Mouse (Mus musculus) neural tube, embryonic 11.5 days (tissue): ENCODE results near the gene Lpin2. TPM values are rescaled to one million over a fixed set of nuclear protein-coding genes. Genes with fewer than 3 reads are reported as not detected.

Experiments
- ATAC-seq: fragments of 200-750 bp; cut with Nextera tagmentation; 2 replicates; pipeline ENCODE4 v1.8.0; 2017; ENCODE audit warnings: moderate number of reproducible peaks, mild to moderate bottlenecking, moderate TSS enrichment, moderate library complexity; ENCODE audit not compliant: insufficient read depth, low FRiP score, low TSS enrichment
- DNase-seq: peaks from one replicate; pipeline ENCODE4 v3.0.0-alpha.2; 2015; ENCODE audit warnings: low spot score
- H3K27ac ChIP-seq: fragments of 300-500 bp; sonication (generic); 2 replicates; pipeline ENCODE4 v1.5.1; 2014; ENCODE audit warnings: low read depth, mild to moderate bottlenecking, low read length
- H3K27me3 ChIP-seq: fragments of 300-500 bp; sonication (generic); 2 replicates; pipeline ENCODE4 v1.6.1; 2014; ENCODE audit warnings: mild to moderate bottlenecking, low read length, mixed read lengths; ENCODE audit not compliant: control insufficient read depth, insufficient read depth
- H3K36me3 ChIP-seq: fragments of 300-500 bp; sonication (generic); 2 replicates; pipeline ENCODE4 v1.6.1; 2014; ENCODE audit warnings: mild to moderate bottlenecking, low read length, moderate library complexity, mixed read lengths; ENCODE audit not compliant: control insufficient read depth, insufficient read depth
- H3K4me1 ChIP-seq: fragments of 300-500 bp; sonication (generic); 2 replicates; pipeline ENCODE4 v1.6.1; 2014; ENCODE audit warnings: low read length, mixed read lengths; ENCODE audit not compliant: control insufficient read depth, insufficient read depth
- H3K4me2 ChIP-seq: fragments of 300-500 bp; sonication (generic); 2 replicates; pipeline ENCODE4 v1.6.1; 2014; ENCODE audit warnings: low read depth, mild to moderate bottlenecking, moderate library complexity
- H3K4me3 ChIP-seq: fragments of 300-500 bp; sonication (generic); 2 replicates; pipeline ENCODE4 v1.5.1; 2014; ENCODE audit warnings: low read depth, low read length
- H3K9ac ChIP-seq: fragments of 300-500 bp; sonication (generic); 2 replicates; pipeline ENCODE4 v1.6.1; 2014; ENCODE audit warnings: mild to moderate bottlenecking, low read length
- H3K9me3 ChIP-seq: fragments of 300-500 bp; sonication (generic); 2 replicates; pipeline ENCODE4 v1.6.1; 2016; ENCODE audit warnings: low read length; ENCODE audit not compliant: control insufficient read depth
- WGBS: fragments of 180-500 bp; shearing (Covaris S2); extraction: QIAGEN DNeasy Blood & Tissue Kit; methylation state at CpG from one replicate; pipeline ENCODE4 v1.1.7; 2014; 5-methylcytosine and 5-hydroxymethylcytosine counted together
- polyA plus RNA-seq: library from polyadenylated mRNA; unstranded; fragments of >200 nt; fragmentation: Nextera tagmentation; extraction: Ambion mirVana; gene quantifications from 2 replicates; pipeline ENCODE4 v1.2.1, GENCODE M21; 2014

The Lpin2 gene
- polyA plus RNA-seq, 1 experiment from 2014 or later = 37.4 TPM

DNA sequence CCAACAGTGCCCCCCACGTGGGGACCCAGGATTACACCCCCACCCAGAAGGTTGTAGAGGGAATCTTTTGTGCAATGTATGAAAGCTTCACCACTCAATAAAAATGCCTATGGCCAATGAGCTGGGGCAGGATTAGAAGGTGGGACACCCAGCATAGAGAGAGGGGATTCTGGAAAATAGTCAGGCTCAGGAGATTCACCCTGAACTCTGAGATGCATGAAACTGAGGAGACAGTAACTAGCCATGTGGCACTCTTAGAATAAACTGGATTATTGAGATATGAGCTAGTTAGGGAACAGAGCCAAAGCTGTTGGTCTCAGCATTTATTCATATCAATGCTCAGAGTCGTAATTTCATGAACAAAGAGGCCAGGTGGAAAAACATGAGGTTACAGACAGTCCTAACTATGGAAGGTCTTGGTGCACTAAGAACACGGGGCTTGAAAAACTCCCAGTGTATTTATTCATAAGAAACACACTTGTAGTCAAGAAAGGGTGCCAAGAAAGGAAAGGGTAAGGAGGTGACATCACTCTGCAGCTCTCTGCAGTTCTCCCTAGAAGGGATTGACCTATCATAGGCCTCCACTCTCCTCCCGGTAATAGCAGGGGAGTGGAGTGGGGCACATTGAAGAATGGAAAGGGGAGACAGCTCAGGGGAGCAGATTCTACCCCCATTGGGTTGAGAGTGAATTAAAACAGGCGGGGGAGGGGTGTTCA lies 83.1 kb downstream of the Lpin2 start:
- no peak overlapping the region for H3K4me3 ChIP-seq
- H3K4me2 ChIP-seq = no peak overlapping the region
- H3K4me1 ChIP-seq = no peaks in the 10 kb centered on the region
- 85% methylated on average over 5 of the region's 5 CpGs for WGBS
- no peak for DNase-seq
- no peaks in the 10 kb centered on the region for H3K27me3 ChIP-seq
- no peak overlapping the region for H3K27ac ChIP-seq
- H3K9ac ChIP-seq = no peak overlapping the region
- no peak for ATAC-seq
- H3K9me3 ChIP-seq = no peaks in the 10 kb centered on the region
- no peaks in the 10 kb centered on the region for H3K36me3 ChIP-seq

DNA sequence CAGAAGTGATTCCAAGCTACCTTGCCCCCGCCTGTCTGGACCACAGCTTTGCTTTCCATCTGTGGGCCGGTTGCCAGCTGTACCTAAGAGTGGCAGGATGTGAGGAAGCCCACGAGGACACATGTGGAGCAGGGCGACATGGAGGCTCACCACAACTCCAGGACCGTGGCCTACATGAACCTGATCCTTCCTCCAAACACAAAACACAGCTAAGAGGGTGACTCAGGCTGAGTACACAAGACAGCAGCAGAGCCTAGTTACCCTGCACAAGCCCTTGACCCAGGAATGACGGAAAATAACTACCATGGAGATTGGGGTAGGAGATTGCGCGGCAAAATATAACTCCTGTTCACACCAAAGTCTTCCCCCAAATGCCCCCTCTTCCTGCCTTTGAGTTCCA lies 85.0 kb downstream of the Lpin2 start:
- H3K27me3 ChIP-seq = no peaks in the 10 kb centered on the region
- WGBS = 94% methylated on average over 8 of the region's 8 CpGs

DNA sequence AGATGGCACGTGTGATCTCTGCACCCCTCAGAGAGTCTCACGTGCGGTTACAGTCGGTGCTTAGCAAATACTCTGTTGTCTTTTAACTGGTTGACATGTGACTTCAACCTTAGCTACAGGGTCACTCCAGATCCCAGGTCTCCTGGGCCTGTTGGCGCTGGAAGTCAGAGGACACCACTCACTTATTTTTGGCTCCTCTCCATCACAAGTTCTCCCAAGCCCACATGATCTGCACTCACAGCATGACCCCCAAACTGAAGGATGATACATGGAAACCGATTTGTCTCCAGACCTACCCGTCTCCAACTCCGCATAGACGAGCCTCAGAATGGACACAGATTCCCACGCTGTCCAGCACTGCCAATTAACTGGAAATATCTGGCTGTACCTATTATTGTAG lies 85.8 kb downstream of the Lpin2 start:
- Histone ChIP-seq H3K36me3 (no peaks in the 10 kb centered on the region), H3K4me1 (no peaks in the 10 kb centered on the region), H3K27me3 (no peaks in the 10 kb centered on the region), H3K27ac (no peak overlapping the region), H3K9ac (no peak overlapping the region), H3K9me3 (no peaks in the 10 kb centered on the region), H3K4me2 (no peak overlapping the region), H3K4me3 (no peak overlapping the region)
- ATAC-seq = no peak
- DNase-seq = no peak
- WGBS = 88% methylated on average over 10 of the region's 10 CpGs

More for the DNA sequence above, 85.0 kb downstream of the Lpin2 start:
- no peaks in the 10 kb centered on the region for H3K4me1 ChIP-seq
- H3K4me2 ChIP-seq = no peak overlapping the region
- ATAC-seq = no peak
- DNase-seq = no peak
- no peaks in the 10 kb centered on the region for H3K36me3 ChIP-seq
- no peak overlapping the region for H3K27ac ChIP-seq
- no peaks in the 10 kb centered on the region for H3K9me3 ChIP-seq
- H3K4me3 ChIP-seq = no peak overlapping the region
- no peak overlapping the region for H3K9ac ChIP-seq

DNA sequence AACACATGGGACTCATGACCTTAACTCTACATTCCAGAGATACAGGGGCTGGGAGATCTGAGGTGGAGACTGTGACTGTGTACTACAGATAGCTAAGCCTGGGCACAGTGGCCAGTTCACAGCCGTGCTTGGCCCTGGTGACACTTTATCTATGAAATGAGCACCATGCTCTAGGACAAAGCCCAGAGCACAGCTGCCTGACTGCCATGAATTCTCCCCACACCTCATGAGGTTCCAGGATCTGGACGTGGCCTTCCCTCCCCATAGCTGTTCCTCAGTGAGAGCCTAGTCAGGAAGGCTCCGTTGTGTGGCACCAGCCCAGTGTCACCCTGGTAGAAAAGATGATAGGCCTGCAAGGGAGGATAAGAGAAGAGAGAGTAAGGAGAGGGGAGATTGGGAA lies 86.2 kb downstream of the Lpin2 start:
- Histone ChIP-seq H3K4me1 (no peaks in the 10 kb centered on the region), H3K9me3 (no peaks in the 10 kb centered on the region), H3K36me3 (no peaks in the 10 kb centered on the region), H3K27ac (no peak overlapping the region), H3K27me3 (no peaks in the 10 kb centered on the region), H3K9ac (no peak overlapping the region), H3K4me2 (no peak overlapping the region), H3K4me3 (no peak overlapping the region)
- WGBS = 96% methylated on average over 3 of the region's 3 CpGs
- no peak for ATAC-seq
- DNase-seq = no peak

DNA sequence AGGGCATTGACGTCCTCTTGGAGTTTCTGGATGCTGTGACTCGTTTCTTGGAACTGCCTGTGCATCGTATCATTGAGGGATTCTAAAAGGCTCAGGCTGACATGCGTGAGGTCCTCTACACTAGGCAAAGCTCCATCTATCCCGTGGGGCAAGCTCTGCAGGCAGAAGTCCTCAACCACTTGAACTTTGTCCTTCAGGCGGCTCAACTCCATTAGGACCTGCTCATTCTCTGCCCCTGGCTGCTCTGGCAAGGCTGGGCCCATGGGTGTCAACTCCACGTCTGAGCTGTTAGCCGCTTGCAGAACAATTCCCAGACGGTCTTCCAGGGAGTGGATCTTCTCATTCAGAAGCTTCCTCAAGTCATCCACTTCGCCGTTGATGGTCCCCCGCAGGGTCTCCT lies 91.5 kb downstream of the Lpin2 start:
- 95% methylated on average over 12 of the region's 12 CpGs for WGBS
- Histone ChIP-seq H3K9ac (no peak overlapping the region), H3K27me3 (no peaks in the 10 kb centered on the region), H3K4me3 (no peak overlapping the region), H3K9me3 (no peaks in the 10 kb centered on the region), H3K4me2 (no peak overlapping the region), H3K27ac (no peak overlapping the region), H3K4me1 (no peaks in the 10 kb centered on the region), H3K36me3 (no peaks in the 10 kb centered on the region)
- ATAC-seq (no peak), DNase-seq (no peak)

DNA sequence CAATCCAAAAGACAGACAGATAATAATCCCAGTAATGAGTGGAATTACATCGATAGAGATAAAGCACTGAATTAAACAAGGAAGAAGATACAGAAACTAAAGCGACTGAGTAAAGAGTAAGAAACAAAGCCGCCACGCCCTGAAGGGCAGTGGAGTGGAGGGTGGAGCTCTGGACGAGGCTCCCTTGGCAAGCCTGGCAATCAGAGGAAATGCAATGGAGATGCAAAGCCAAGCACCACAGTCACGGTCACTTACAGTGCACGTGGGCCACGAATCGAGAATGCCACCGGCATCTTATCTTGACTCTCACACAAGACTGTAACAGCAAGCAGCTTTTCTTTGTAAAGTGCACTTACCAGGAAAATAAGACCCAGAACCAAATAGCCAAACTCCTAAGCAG lies 94.4 kb downstream of the Lpin2 start:
- H3K36me3 ChIP-seq = no peaks in the 10 kb centered on the region
- no peak overlapping the region for H3K4me3 ChIP-seq
- no peak overlapping the region for H3K27ac ChIP-seq
- 88% methylated on average over 10 of the region's 10 CpGs for WGBS
- H3K4me1 ChIP-seq = no peaks in the 10 kb centered on the region
- DNase-seq (no peak), ATAC-seq (no peak)
- no peaks in the 10 kb centered on the region for H3K9me3 ChIP-seq
- no peak overlapping the region for H3K4me2 ChIP-seq
- H3K9ac ChIP-seq = no peak overlapping the region
- H3K27me3 ChIP-seq = no peaks in the 10 kb centered on the region

DNA sequence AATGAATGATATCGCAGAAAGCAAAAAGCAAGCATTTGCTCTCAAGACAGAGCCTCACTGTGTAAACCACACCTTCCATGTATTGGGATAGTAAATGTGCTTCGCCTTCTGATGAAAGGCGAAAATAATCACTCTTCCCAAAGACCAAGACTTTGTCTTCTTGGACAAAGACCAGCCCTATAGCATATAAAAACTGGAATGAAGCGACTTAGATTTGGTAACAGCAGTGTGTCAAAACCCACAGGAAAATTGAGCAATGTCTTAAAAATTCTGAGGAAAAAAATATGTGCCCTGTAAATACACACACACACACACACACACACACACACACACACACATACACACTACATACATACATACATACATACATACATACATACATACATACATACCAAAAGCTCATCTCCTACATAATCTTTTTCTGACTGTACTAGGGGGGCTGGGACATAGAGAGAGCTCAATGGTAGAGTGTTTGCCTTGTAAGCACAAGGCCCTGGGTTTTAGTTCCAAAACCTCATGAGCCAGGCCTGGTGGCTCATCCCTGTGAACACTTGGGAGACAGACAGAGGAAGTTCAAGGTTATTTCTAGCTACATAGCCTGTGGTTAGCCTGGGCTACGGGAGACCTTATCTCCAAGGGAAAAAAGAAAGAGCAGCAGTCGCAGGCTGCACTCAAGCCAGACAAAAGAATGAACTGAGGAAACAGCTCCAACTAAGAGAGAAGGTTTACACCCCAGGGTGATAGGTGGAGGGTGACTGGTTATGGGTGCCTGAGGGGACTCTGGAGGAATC lies 95.5 kb downstream of the Lpin2 start:
- H3K4me1 ChIP-seq = no peaks in the 10 kb centered on the region
- no peak overlapping the region for H3K4me2 ChIP-seq
- 90% methylated on average over 6 of the region's 6 CpGs for WGBS
- H3K9me3 ChIP-seq = no peaks in the 10 kb centered on the region
- H3K27ac ChIP-seq = no peak overlapping the region
- H3K9ac ChIP-seq = no peak overlapping the region
- ATAC-seq (no peak), DNase-seq (no peak)
- no peaks in the 10 kb centered on the region for H3K36me3 ChIP-seq
- H3K27me3 ChIP-seq = no peaks in the 10 kb centered on the region
- H3K4me3 ChIP-seq = no peak overlapping the region

DNA sequence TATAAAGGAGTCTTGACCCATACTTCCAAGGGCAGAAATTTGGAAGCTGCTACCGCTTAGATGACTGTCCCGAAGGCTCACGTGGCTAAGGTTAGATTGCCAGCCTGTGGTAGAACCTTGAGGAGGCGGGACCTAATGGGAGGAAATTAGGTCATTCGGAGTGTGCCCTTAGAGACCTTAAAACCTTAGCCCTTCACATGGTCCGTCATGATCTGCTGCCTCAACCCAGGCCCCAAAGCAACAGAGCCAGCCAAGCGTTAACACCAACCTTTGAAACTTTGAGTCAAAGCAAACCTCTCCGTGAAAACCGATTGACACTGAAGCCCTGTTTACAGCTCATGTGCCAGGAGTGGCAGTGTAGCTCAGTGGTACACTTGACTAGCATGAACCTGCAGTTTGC lies 100.4 kb downstream of the Lpin2 start:
- Histone ChIP-seq H3K27ac (no peak overlapping the region), H3K4me3 (no peak overlapping the region), H3K4me2 (no peak overlapping the region), H3K9me3 (no peaks in the 10 kb centered on the region), H3K27me3 (no peaks in the 10 kb centered on the region), H3K9ac (no peak overlapping the region), H3K4me1 (no peaks in the 10 kb centered on the region), H3K36me3 (no peaks in the 10 kb centered on the region)
- WGBS = 92% methylated on average over 9 of the region's 9 CpGs
- ATAC-seq (no peak), DNase-seq (no peak)

DNA sequence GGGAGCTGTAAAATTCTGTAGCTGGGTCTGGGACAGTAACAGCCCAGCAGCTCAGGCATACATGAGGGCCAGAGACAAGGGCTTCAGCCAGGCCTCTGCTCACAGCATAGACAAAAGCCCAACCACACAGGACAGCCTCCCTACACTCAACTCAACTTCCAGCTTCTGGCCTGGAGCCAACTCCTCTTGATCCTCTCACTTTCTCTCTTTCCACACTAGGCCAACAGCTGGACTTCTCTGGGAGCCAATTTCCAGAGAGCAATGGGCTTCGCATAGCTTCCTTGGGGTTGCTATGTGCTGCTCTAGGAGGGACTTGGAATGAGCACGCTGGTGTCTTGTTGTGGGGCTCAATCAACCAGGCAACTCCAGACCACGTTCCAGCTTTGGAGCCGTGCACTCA lies 100.9 kb downstream of the Lpin2 start:
- Histone ChIP-seq H3K27ac (no peak overlapping the region), H3K27me3 (no peaks in the 10 kb centered on the region), H3K9ac (no peak overlapping the region), H3K4me2 (no peak overlapping the region), H3K36me3 (no peaks in the 10 kb centered on the region), H3K4me3 (no peak overlapping the region), H3K4me1 (no peaks in the 10 kb centered on the region), H3K9me3 (no peaks in the 10 kb centered on the region)
- ATAC-seq = no peak
- no peak for DNase-seq
- WGBS = 96% methylated on average over 4 of the region's 4 CpGs
